Mouse (Mus musculus) erythroblast, embryonic 14.5 days (primary cell): ENCODE data around the gene Foxp1. TPM values are rescaled to one million over a fixed set of nuclear protein-coding genes. Genes with fewer than 3 reads are reported as not detected.

Source experiments
- H3K27me3 ChIP-seq: 2 replicates; pipeline ENCODE4 v1.6.1; 2012; ENCODE audit warnings: inconsistent platforms; ENCODE audit not compliant: control insufficient read depth
- H3K36me3 ChIP-seq: 2 replicates; pipeline ENCODE4 v1.6.1; 2012; ENCODE audit warnings: mild to moderate bottlenecking, inconsistent platforms; ENCODE audit not compliant: control insufficient read depth
- H3K4me1 ChIP-seq: 2 replicates; pipeline ENCODE4 v1.6.1; 2012; ENCODE audit warnings: inconsistent platforms; ENCODE audit not compliant: control insufficient read depth
- H3K4me3 ChIP-seq: replicated peaks from 2 replicates; pipeline ENCODE3; 2012; ENCODE audit warnings: moderate library complexity, mild to moderate bottlenecking, inconsistent platforms
- H3K9me3 ChIP-seq: 2 replicates; pipeline ENCODE4 v1.6.1; 2012; ENCODE audit warnings: low read length, inconsistent platforms, mixed read lengths; ENCODE audit not compliant: control insufficient read depth
- GATA1 ChIP-seq: IDR thresholded peaks from 2 replicates; pipeline ENCODE4 v1.6.1; 2012; ENCODE audit warnings: low read length, inconsistent platforms, mixed read lengths
- TAL1 ChIP-seq: IDR thresholded peaks from 3 replicates; pipeline ENCODE4 v1.6.1; 2012; ENCODE audit warnings: low read length, inconsistent platforms, mixed read lengths
- polyA plus RNA-seq: library from polyadenylated mRNA; stranded (reverse); fragments of >175 nt; gene quantifications from 2 replicates; pipeline ENCODE4 v1.2.3, GENCODE M21; 2012

Foxp1 gene
- polyA plus RNA-seq, 1 experiment = 1.7 TPM

- H3K4me3 ChIP-seq = no peak overlapping the region
- no peaks in the 10 kb centered on the region for H3K36me3 ChIP-seq
- H3K4me1 ChIP-seq = peaks cover 2% of the 10 kb centered on the region
- H3K9me3 ChIP-seq = no peaks in the 10 kb centered on the region
- H3K27me3 ChIP-seq = no peaks in the 10 kb centered on the region
- no peak for TF ChIP-seq GATA1
- TF ChIP-seq TAL1 = no peak
These were observed 351.2 kb downstream of the Foxp1 start for GRCm38 (mm10) chr6:99171281-99171825.

GRCm38 (mm10) chr6:99168727-99169126, 353.8 kb downstream of the Foxp1 start:
- TF ChIP-seq GATA1 (no peak), TAL1 (no peak)
- Histone ChIP-seq H3K4me3 (no peak overlapping the region), H3K36me3 (no peaks in the 10 kb centered on the region), H3K9me3 (no peaks in the 10 kb centered on the region), H3K4me1 (peaks cover 2% of the 10 kb centered on the region), H3K27me3 (no peaks in the 10 kb centered on the region)

- TF ChIP-seq TAL1 (no peak), GATA1 (no peak)
- no peaks in the 10 kb centered on the region for H3K9me3 ChIP-seq
- no peaks in the 10 kb centered on the region for H3K36me3 ChIP-seq
- no peak overlapping the region for H3K4me3 ChIP-seq
- no peaks in the 10 kb centered on the region for H3K27me3 ChIP-seq
- H3K4me1 ChIP-seq = no peaks in the 10 kb centered on the region
These were observed 355.5 kb downstream of the Foxp1 start for GRCm38 (mm10) chr6:99167001-99167400.

GRCm38 (mm10) chr6:99166169-99166568, 356.4 kb downstream of the Foxp1 start:
- TF ChIP-seq GATA1 = no peak
- no peak for TF ChIP-seq TAL1
- H3K9me3 ChIP-seq = no peaks in the 10 kb centered on the region
- no peak overlapping the region for H3K4me3 ChIP-seq
- no peaks in the 10 kb centered on the region for H3K36me3 ChIP-seq
- no peaks in the 10 kb centered on the region for H3K27me3 ChIP-seq
- H3K4me1 ChIP-seq = no peaks in the 10 kb centered on the region

GRCm38 (mm10) chr6:99164760-99165159, 357.8 kb downstream of the Foxp1 start:
- H3K4me1 ChIP-seq = no peaks in the 10 kb centered on the region
- H3K9me3 ChIP-seq = no peaks in the 10 kb centered on the region
- no peaks in the 10 kb centered on the region for H3K36me3 ChIP-seq
- no peaks in the 10 kb centered on the region for H3K27me3 ChIP-seq
- no peak for TF ChIP-seq GATA1
- no peak for TF ChIP-seq TAL1
- H3K4me3 ChIP-seq = no peak overlapping the region

- H3K36me3 ChIP-seq = no peaks in the 10 kb centered on the region
- no peaks in the 10 kb centered on the region for H3K4me1 ChIP-seq
- TF ChIP-seq TAL1 = no peak
- TF ChIP-seq GATA1 = no peak
- no peak overlapping the region for H3K4me3 ChIP-seq
- no peaks in the 10 kb centered on the region for H3K27me3 ChIP-seq
- no peaks in the 10 kb centered on the region for H3K9me3 ChIP-seq
These were observed 359.8 kb downstream of the Foxp1 start for GRCm38 (mm10) chr6:99162716-99163115.

- H3K4me1 ChIP-seq = no peaks in the 10 kb centered on the region
- no peak for TF ChIP-seq TAL1
- no peak overlapping the region for H3K4me3 ChIP-seq
These were observed 362.2 kb downstream of the Foxp1 start for GRCm38 (mm10) chr6:99160348-99160693.

GRCm38 (mm10) chr6:99159452-99160347, 362.8 kb downstream of the Foxp1 start:
- Histone ChIP-seq H3K9me3 (no peaks in the 10 kb centered on the region), H3K4me1 (no peaks in the 10 kb centered on the region), H3K4me3 (no peak overlapping the region), H3K36me3 (no peaks in the 10 kb centered on the region), H3K27me3 (no peaks in the 10 kb centered on the region)
- TF ChIP-seq TAL1 = no peak
- TF ChIP-seq GATA1 = no peak

More at GRCm38 (mm10) chr6:99160348-99160693, 362.2 kb downstream of the Foxp1 start:
- no peaks in the 10 kb centered on the region for H3K36me3 ChIP-seq
- H3K27me3 ChIP-seq = no peaks in the 10 kb centered on the region
- no peaks in the 10 kb centered on the region for H3K9me3 ChIP-seq

GRCm38 (mm10) chr6:99153682-99154081, 368.8 kb downstream of the Foxp1 start:
- H3K4me1 ChIP-seq = peaks cover 4% of the 10 kb centered on the region; the same call in 1 of the 2 replicates
- H3K9me3 ChIP-seq = no peaks in the 10 kb centered on the region
- no peak overlapping the region for H3K4me3 ChIP-seq
- no peaks in the 10 kb centered on the region for H3K36me3 ChIP-seq
- H3K27me3 ChIP-seq = no peaks in the 10 kb centered on the region
- TF ChIP-seq TAL1 = no peak
- no peak for TF ChIP-seq GATA1
